Mouse (Mus musculus): Measurements from ENCODE around the gene Mms22l. TPM values are rescaled to one million over a fixed set of nuclear protein-coding genes. Genes with fewer than 3 reads are reported as not detected.
A peak's percentile ranks its signal among the peaks of the same experiment; 100 is the strongest.

Mms22l gene
- total and polyA plus RNA-seq, 3 experiments, result 0.35 to 0.65 (median 0.45) TPM

DNA sequence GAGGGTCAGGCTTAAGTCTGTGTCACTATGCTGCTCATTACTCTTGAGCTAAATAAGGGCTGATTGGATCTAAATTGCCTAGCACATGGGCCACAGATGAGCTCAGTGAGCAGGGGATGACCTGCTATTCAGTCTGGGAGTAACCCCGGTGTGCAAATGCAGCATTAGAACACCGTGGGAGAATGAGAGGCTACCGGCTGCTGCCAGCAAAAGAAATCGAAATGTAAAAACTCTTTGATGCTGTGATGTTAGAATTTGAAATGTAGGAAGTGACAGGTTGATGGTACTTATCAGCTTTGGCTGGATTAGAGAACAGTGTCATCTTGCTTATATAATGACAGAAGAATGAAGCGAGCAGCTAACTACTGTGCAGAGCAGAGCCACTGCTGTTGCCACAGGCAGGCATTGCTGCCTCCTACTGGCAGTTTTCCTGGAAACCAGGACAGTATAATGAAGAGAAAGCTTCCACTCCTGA, 48.5 kb downstream of the Mms22l start:
- no peak overlapping the region for H3K27ac ChIP-seq
- no peaks in the 10 kb centered on the region for H3K4me1 ChIP-seq (ENCODE audit: control insufficient read depth, insufficient read depth, low read length)
- H3K36me3 ChIP-seq (ENCODE audit: control insufficient read depth, insufficient read depth, low read length), result no peaks in the 10 kb centered on the region
- WGBS, result 74% methylated on average over 5 of the region's 5 CpGs
- H3K27me3 ChIP-seq (ENCODE audit: control insufficient read depth, insufficient read depth, low read length), result no peaks in the 10 kb centered on the region
- no peak overlapping the region for H3K9ac ChIP-seq (ENCODE audit: low read depth, low read length)
- H3K79me2 ChIP-seq (replicated peaks; ENCODE audit: control insufficient read depth, insufficient read depth, low read length), result no peaks in the 10 kb centered on the region
- DNase-seq, result no peak
- intact Hi-C loops (cut with DNase I), result no loop called here
- TF ChIP-seq POLR2A (IDR thresholded peaks at IDR 0.05; ENCODE audit: insufficient read depth, low read depth, low read length), result no peak
- no peak for TF ChIP-seq EP300 (IDR thresholded peaks at IDR 0.05; ENCODE audit: insufficient read depth, low read depth, low read length)
- peak; percentile 52 for TF ChIP-seq CTCF (IDR thresholded peaks at IDR 0.05)
- H3K4me3 ChIP-seq, result no peak overlapping the region

DNA sequence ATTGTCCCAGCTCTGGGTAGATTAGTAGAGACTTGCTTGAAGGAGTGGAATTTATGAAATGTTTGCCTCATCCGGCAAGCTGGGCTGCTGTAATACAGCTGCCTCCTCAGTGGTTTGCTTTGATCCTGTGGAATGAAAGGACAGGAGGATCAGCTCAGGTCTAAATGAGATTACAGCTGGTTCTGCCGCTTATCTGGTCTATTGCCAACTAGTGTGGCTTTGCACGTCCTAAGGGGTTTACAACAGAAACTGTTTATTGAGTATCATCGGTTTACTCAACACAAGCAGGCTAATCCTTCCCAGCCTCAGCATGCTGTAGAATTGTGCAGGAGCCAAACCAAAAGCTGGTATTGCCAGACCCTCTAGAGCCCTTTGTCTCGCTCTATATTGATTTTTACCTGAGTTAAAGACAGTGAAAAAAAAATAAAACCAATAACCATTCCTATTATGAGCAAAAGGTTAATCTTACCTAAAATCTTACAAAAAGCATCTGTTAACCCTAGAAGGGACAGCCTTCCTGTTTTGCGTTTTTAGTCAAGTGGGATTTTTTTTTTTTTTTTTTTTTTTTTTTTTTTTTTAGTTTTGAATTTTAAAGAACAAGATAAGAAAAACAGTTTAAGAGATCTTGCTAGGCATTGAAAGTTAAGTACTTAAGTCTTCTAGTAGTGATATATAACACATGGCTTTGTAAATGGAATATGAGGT, 60.0 kb downstream of the Mms22l start:
- WGBS, result 37% methylated on average over 6 of the region's 6 CpGs
- intact Hi-C loops (cut with DNase I), result no loop called here
- H3K27me3 ChIP-seq (ENCODE audit: control insufficient read depth, insufficient read depth, low read length), result no peaks in the 10 kb centered on the region

GRCm38 (mm10) chr4:24557149-24557548, 60.9 kb downstream of the Mms22l start:
- no peaks in the 10 kb centered on the region for H3K36me3 ChIP-seq (ENCODE audit: control insufficient read depth, insufficient read depth, low read length)
- H3K79me2 ChIP-seq (replicated peaks; ENCODE audit: control insufficient read depth, insufficient read depth, low read length), result no peaks in the 10 kb centered on the region
- no peaks in the 10 kb centered on the region for H3K4me1 ChIP-seq (ENCODE audit: control insufficient read depth, insufficient read depth, low read length)
- intact Hi-C loops (cut with DNase I), result no loop called here
- H3K4me3 ChIP-seq, result no peak overlapping the region
- H3K27ac ChIP-seq, result no peak overlapping the region
- H3K9ac ChIP-seq (ENCODE audit: low read depth, low read length), result no peak overlapping the region
- TF ChIP-seq CTCF (IDR thresholded peaks at IDR 0.05) (no peak), EP300 (IDR thresholded peaks at IDR 0.05; ENCODE audit: insufficient read depth, low read depth, low read length) (no peak), POLR2A (IDR thresholded peaks at IDR 0.05; ENCODE audit: insufficient read depth, low read depth, low read length) (no peak)
- 73% methylated on average over 4 of the region's 4 CpGs for WGBS
- H3K27me3 ChIP-seq (ENCODE audit: control insufficient read depth, insufficient read depth, low read length), result no peaks in the 10 kb centered on the region
- DNase-seq, result no peak

More for the DNA sequence above, 60.0 kb downstream of the Mms22l start:
- TF ChIP-seq CTCF (IDR thresholded peaks at IDR 0.05) (no peak), EP300 (IDR thresholded peaks at IDR 0.05; ENCODE audit: insufficient read depth, low read depth, low read length) (no peak), POLR2A (IDR thresholded peaks at IDR 0.05; ENCODE audit: insufficient read depth, low read depth, low read length) (no peak)
- Histone ChIP-seq H3K4me3 (no peak overlapping the region), H3K27ac (no peak overlapping the region), H3K4me1 (ENCODE audit: control insufficient read depth, insufficient read depth, low read length) (no peaks in the 10 kb centered on the region), H3K9ac (ENCODE audit: low read depth, low read length) (no peak overlapping the region), H3K36me3 (ENCODE audit: control insufficient read depth, insufficient read depth, low read length) (no peaks in the 10 kb centered on the region), H3K79me2 (replicated peaks; ENCODE audit: control insufficient read depth, insufficient read depth, low read length) (no peaks in the 10 kb centered on the region)
- DNase-seq, result no peak

GRCm38 (mm10) chr4:24568026-24568425, 71.8 kb downstream of the Mms22l start:
- no peak for TF ChIP-seq EP300 (IDR thresholded peaks at IDR 0.05; ENCODE audit: insufficient read depth, low read depth, low read length)
- TF ChIP-seq POLR2A (IDR thresholded peaks at IDR 0.05; ENCODE audit: insufficient read depth, low read depth, low read length), result no peak
- no peak for TF ChIP-seq CTCF (IDR thresholded peaks at IDR 0.05)
- Histone ChIP-seq H3K27ac (no peak overlapping the region), H3K27me3 (ENCODE audit: control insufficient read depth, insufficient read depth, low read length) (no peaks in the 10 kb centered on the region), H3K4me3 (no peak overlapping the region), H3K9ac (ENCODE audit: low read depth, low read length) (no peak overlapping the region), H3K4me1 (ENCODE audit: control insufficient read depth, insufficient read depth, low read length) (no peaks in the 10 kb centered on the region), H3K79me2 (replicated peaks; ENCODE audit: control insufficient read depth, insufficient read depth, low read length) (no peaks in the 10 kb centered on the region), H3K36me3 (ENCODE audit: control insufficient read depth, insufficient read depth, low read length) (no peaks in the 10 kb centered on the region)
- intact Hi-C loops (cut with DNase I), result no loop called here
- no peak for DNase-seq
- WGBS, result 77% methylated on average over 6 of the region's 6 CpGs

GRCm38 (mm10) chr4:24568989-24569556, 72.8 kb downstream of the Mms22l start:
- Histone ChIP-seq H3K79me2 (replicated peaks; ENCODE audit: control insufficient read depth, insufficient read depth, low read length) (no peaks in the 10 kb centered on the region), H3K9ac (ENCODE audit: low read depth, low read length) (no peak overlapping the region), H3K27me3 (ENCODE audit: control insufficient read depth, insufficient read depth, low read length) (no peaks in the 10 kb centered on the region), H3K4me3 (no peak overlapping the region), H3K27ac (no peak overlapping the region), H3K4me1 (ENCODE audit: control insufficient read depth, insufficient read depth, low read length) (no peaks in the 10 kb centered on the region), H3K36me3 (ENCODE audit: control insufficient read depth, insufficient read depth, low read length) (no peaks in the 10 kb centered on the region)
- WGBS, result 82% methylated on average over 7 of the region's 7 CpGs
- no peak for DNase-seq
- TF ChIP-seq POLR2A (IDR thresholded peaks at IDR 0.05; ENCODE audit: insufficient read depth, low read depth, low read length), result no peak
- no peak for TF ChIP-seq CTCF (IDR thresholded peaks at IDR 0.05)
- intact Hi-C loops (cut with DNase I), result no loop called here

DNA sequence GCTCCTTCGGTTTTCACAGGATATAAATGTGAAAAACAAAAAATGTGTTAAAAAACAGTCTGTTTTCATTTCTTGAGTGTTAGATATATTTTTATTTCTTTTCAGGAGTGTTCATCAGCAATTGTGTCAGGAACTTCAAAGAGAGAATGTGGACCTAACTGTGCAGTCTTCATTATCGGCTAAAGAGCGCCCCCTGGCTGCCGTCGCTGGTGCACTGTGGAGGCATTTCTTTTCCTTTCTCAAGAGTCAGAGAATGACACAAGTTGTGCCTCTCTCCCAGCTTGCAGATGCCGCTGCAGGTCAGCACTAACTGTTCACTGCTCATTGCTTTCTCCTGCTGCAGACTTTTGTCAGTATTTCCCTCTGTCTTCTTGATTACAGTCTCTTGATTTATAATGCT, 78.0 kb downstream of the Mms22l start:
- 19% methylated on average over 6 of the region's 6 CpGs for WGBS

More for the DNA sequence above, 78.0 kb downstream of the Mms22l start:
- Histone ChIP-seq H3K4me1 (ENCODE audit: control insufficient read depth, insufficient read depth, low read length) (no peaks in the 10 kb centered on the region), H3K27me3 (ENCODE audit: control insufficient read depth, insufficient read depth, low read length) (no peaks in the 10 kb centered on the region), H3K9ac (ENCODE audit: low read depth, low read length) (no peak overlapping the region), H3K4me3 (no peak overlapping the region), H3K79me2 (replicated peaks; ENCODE audit: control insufficient read depth, insufficient read depth, low read length) (no peaks in the 10 kb centered on the region), H3K27ac (no peak overlapping the region), H3K36me3 (ENCODE audit: control insufficient read depth, insufficient read depth, low read length) (no peaks in the 10 kb centered on the region)
- intact Hi-C loops (cut with DNase I), result loop anchor here (2.0 kb wide), 1 partner anchor 295 kb away; no protein-coding TSS in a partner anchor
- DNase-seq, result peak; percentile 48 to 77
- peak; percentile 99 for TF ChIP-seq CTCF (IDR thresholded peaks at IDR 0.05)
- TF ChIP-seq EP300 (IDR thresholded peaks at IDR 0.05; ENCODE audit: insufficient read depth, low read depth, low read length), result no peak
- TF ChIP-seq POLR2A (IDR thresholded peaks at IDR 0.05; ENCODE audit: insufficient read depth, low read depth, low read length), result no peak

All from heart, adult 2 months (tissue).